Mouse (Mus musculus): ENCODE data around the gene Ercc4.
"Not testable (repeated sequence)": the region's sequence is repeated elsewhere in the genome, so short reads cannot be mapped to it uniquely, and the experiment has no call there.

DNA sequence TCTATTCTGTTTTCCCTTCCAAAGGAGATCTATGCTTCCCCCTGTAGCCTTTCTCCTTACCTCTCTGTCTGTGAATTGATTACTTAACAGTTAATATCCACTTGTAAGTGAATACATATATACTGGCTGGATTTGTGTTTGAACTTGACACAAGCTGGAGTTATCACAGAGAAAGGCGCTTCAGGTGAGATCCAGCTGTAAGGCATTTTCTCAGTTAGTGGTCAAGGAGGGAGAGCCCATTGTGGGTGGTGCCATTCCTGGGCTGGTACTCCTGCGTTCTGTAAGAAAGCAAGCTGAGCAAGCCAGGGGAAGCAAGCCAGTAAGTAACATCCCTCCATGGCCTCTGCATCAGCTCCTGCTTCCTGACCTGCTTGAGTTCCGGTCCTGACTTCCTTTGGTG lies 6.0 kb downstream of the Ercc4 start:
- TF ChIP-seq CTCF (IDR thresholded peaks at IDR 0.05; ENCODE audit: low read depth); EP300 (optimal IDR thresholded peaks at IDR 0.05): not testable (repeated sequence)

Measured in stomach, postnatal 0 days (tissue).